Mouse (Mus musculus) heart, postnatal 0 days (tissue): ENCODE data around the gene Hoxd4.

Source experiments
- CTCF ChIP-seq: IDR thresholded peaks from 2 replicates; pipeline ENCODE4 v1.5.1; 2016; ENCODE audit warnings: antibody characterized with exemption, control low read depth, low read depth
- EP300 ChIP-seq: IDR thresholded peaks from 2 replicates; pipeline ENCODE4 v1.6.1; 2016; ENCODE audit warnings: antibody characterized with exemption, low read depth

DNA sequence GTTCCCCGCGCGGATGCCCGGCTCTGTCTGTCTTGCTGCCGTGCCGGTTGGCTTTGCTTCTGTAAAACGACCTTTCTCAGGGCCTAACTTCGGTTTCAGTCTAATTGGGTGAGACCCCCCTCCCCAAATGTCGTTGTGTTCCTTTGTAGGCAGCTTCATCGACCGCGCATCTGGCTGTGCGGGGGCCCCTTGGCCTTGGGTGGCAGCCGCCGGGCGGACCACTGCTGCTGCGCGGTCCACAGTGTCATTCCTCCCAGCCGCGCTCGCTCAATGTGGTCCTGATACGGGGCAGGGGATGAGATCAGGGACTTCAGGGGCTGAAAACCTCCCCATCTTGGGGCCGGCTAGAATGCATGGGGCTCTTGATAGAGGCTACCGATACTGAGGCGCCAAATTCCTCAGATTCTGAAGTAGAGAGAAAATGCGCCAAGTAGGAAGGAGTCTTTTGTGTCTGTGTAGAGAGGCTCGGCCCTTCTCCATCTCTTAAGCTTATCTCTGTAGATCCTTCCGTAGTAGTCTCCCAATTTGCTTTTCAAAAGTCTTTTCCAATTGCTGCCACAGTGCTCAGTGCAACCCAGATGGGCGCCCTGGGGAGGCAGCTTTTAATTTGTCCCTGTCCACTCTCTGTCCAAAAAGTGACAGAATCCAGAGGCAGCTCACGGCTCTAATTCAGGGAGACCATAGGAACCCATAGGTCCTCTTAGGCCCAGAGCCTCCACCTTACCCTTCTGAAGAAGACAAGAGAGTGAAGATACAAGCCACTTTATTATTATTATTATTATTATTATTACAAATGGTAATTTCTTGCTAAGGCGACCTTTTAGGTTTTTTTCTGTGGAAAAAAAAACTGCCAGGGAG lies 23.8 kb upstream of the Hoxd4 start:
- no peak for TF ChIP-seq CTCF
- no peak for TF ChIP-seq EP300
